ENCODE assay signal across 10 mouse cellular contexts in genomic region chr2:93567675-93568074, GRCm38 (mm10). TPM values are rescaled to one million over a fixed set of nuclear protein-coding genes. Genes with fewer than 3 reads are reported as not detected.
A peak's percentile ranks its signal among the peaks of the same experiment; 100 is the strongest.
DNase-seq lines count a peak whose midpoint lies in the region; ATAC-seq lines count a peak whose summit lies in the region.
"Had no signal": no experiment of that assay in that cellular context is flagged by ENCODE, and none has a peak within 500 bp of the region (broad histone marks: within the 10 kb centered on the region; RNA-seq: fewer than 3 reads in every experiment).

No protein-coding gene starts in this region.

- no peaks in the 10 kb centered on the region for H3K9me3 ChIP-seq in kidney, embryonic 15.5 days (replicated peaks)
- H3K9me3 ChIP-seq in intestine, embryonic 16.5 days (ENCODE audit: control insufficient read depth, low read length): no peaks in the 10 kb centered on the region

- H3K4me1 ChIP-seq in kidney, embryonic 15.5 days: peaks cover 11% of the 10 kb centered on the region
- H3K4me1 ChIP-seq in intestine, embryonic 16.5 days (ENCODE audit: control insufficient read depth, insufficient read depth, low read length): 0 out of 2 replicates have a peak, but pooled peaks cover 3% of the 10 kb centered on the region

- H3K36me3 ChIP-seq in kidney, embryonic 15.5 days: no peaks in the 10 kb centered on the region
- H3K36me3 ChIP-seq in intestine, embryonic 16.5 days (ENCODE audit: control insufficient read depth, insufficient read depth, low read length): no peaks in the 10 kb centered on the region

- 39% methylated on average over 7 of the region's 7 CpGs for WGBS in kidney, embryonic 15.5 days
- 45% methylated on average over 7 of the region's 7 CpGs for WGBS in intestine, embryonic 16.5 days

- no peak overlapping the region for H3K4me3 ChIP-seq in kidney, embryonic 15.5 days (replicated peaks)
- no peak overlapping the region for H3K4me3 ChIP-seq in intestine, embryonic 16.5 days (ENCODE audit: low read length)

- H3K4me2 ChIP-seq in kidney, embryonic 15.5 days: no peak overlapping the region
- H3K4me2 ChIP-seq in intestine, embryonic 16.5 days (ENCODE audit: low read depth, low read length): no peak overlapping the region
- H3K4me2 ChIP-seq: lung, embryonic 14.5 days had no signal

- H3K27me3 ChIP-seq in kidney, embryonic 15.5 days: no peaks in the 10 kb centered on the region
- no peaks in the 10 kb centered on the region for H3K27me3 ChIP-seq in intestine, embryonic 16.5 days (replicated peaks; ENCODE audit: control insufficient read depth, insufficient read depth, low read length)

- no peak overlapping the region for H3K9ac ChIP-seq in kidney, embryonic 15.5 days
- no peak overlapping the region for H3K9ac ChIP-seq in intestine, embryonic 16.5 days (ENCODE audit: low read depth, low read length)
- H3K9ac ChIP-seq: lung, embryonic 14.5 days had no signal

- ATAC-seq in kidney, embryonic 15.5 days (replicated peaks; ENCODE audit: low FRiP score): 0 out of 2 replicates have a peak, but pooled peaks have one; percentile 46
- no peak for ATAC-seq in intestine, embryonic 16.5 days

- DNase-seq in cerebellum, postnatal 10 days: peak; percentile 53 to 70
- DNase-seq in cerebellum, adult 11 months: no peak
- DNase-seq in 3134 (ENCODE audit: extremely low read depth, insufficient read length, low spot score): peak; percentile 59
- DNase-seq in gastrocnemius, adult 8-10 months (ENCODE audit: low spot score in 2 of 2): peak; percentile 50 to 71
- no peak for DNase-seq in T-cell, adult 2 months (ENCODE audit: low spot score)
- DNase-seq in left cerebral cortex, adult 18-20 months (ENCODE audit: low spot score in 2 of 2): no peak
- DNase-seq: lung, embryonic 14.5 days had no signal

- no peak overlapping the region for H3K27ac ChIP-seq in kidney, embryonic 15.5 days
- no peak overlapping the region for H3K27ac ChIP-seq in intestine, embryonic 16.5 days (ENCODE audit: low read length)

RNA-seq across cellular contexts. Expression of gene Gm10803, which starts 7.3 kb away (rescaled TPM):
- total RNA-seq in gastrocnemius, adult 8-10 months (2022): not detected
- polyA plus RNA-seq in kidney, embryonic 15.5 days (2015; fragmentation: Nextera tagmentation; extraction: Ambion mirVana): not detected in 2 replicates
- not detected for total RNA-seq in left cerebral cortex, adult 18-20 months (2021)
- polyA plus RNA-seq in intestine, embryonic 16.5 days (2015; fragmentation: Nextera tagmentation; extraction: Ambion mirVana): not detected in 2 replicates
- polyA plus RNA-seq: lung, embryonic 14.5 days; small intestine, adult 2 months had no signal

Comparison
In these comparisons a context has a peak if more than half of its experiments do, and no peak if none do; other contexts are left out.
1. DNase-seq: peak in cerebellum, postnatal 10 days (2 of 2), 3134 (single experiment) and gastrocnemius, adult 8-10 months (2 of 2); none in cerebellum, adult 11 months (single experiment), T-cell, adult 2 months (single experiment) and left cerebral cortex, adult 18-20 months (0 of 2).